Mouse (Mus musculus) ES-E14 (cell line): Measurements from ENCODE around the gene Stxbp2.

Experiments used
- CHD2 ChIP-seq: IDR thresholded peaks from 2 replicates; pipeline ENCODE4 v1.6.1; 2014; ENCODE audit warnings: mild to moderate bottlenecking, low read depth, low read length, inconsistent platforms
- HCFC1 ChIP-seq: IDR thresholded peaks from 2 replicates; pipeline ENCODE4 v1.6.1; 2012; ENCODE audit warnings: low read length, inconsistent platforms, borderline replicate concordance; ENCODE audit not compliant: insufficient read depth
- ZNF384 ChIP-seq: IDR thresholded peaks from 2 replicates; pipeline ENCODE4 v1.6.1; 2012; ENCODE audit warnings: low read depth, low read length, inconsistent platforms

DNA sequence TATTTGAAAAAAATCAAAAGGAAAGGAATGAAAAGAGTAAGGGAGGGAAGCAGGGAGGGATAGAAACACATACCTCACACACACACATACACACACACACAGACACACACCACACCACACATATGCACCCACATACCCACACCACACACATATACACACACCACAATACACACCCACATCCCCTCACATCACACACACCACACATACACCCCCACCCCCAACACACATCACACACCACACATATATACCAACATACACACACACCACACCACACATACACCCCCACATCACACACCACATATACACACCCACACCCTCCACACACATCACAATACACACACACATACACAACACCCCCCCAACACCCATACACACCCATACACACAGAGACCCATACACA lies 53.8 kb downstream of the Stxbp2 start:
- TF ChIP-seq ZNF384 (no peak), CHD2 (no peak), HCFC1 (no peak)
